Mouse (Mus musculus) hindbrain, embryonic 10.5 days (tissue): ENCODE results near the gene Ang5. TPM values are rescaled to one million over a fixed set of nuclear protein-coding genes. Genes with fewer than 3 reads are reported as not detected.
"Not testable (repeated sequence)": the region's sequence is repeated elsewhere in the genome, so short reads cannot be mapped to it uniquely, and the experiment has no call there.

ENCODE experiments used
- DNase-seq: peaks from one replicate; pipeline ENCODE4 v3.0.0-alpha.2; 2017; ENCODE audit warnings: low spot score
- H3K27ac ChIP-seq: fragments of 300-500 bp; sonication (generic); 2 replicates; pipeline ENCODE4 v1.5.1; 2016; ENCODE audit warnings: mild to moderate bottlenecking, moderate library complexity
- H3K27me3 ChIP-seq: fragments of 300-500 bp; sonication (generic); 2 replicates; pipeline ENCODE4 v1.6.1; 2016; ENCODE audit warnings: mild to moderate bottlenecking; ENCODE audit not compliant: poor library complexity, insufficient read depth, severe bottlenecking
- H3K36me3 ChIP-seq: fragments of 300-500 bp; sonication (generic); 2 replicates; pipeline ENCODE4 v1.6.1; 2016; ENCODE audit warnings: mild to moderate bottlenecking, moderate library complexity
- H3K4me1 ChIP-seq: fragments of 300-500 bp; sonication (generic); replicated peaks from 2 replicates; pipeline ENCODE4 v1.6.1; 2016; ENCODE audit warnings: mild to moderate bottlenecking
- H3K4me3 ChIP-seq: fragments of 300-500 bp; sonication (generic); 2 replicates; pipeline ENCODE4 v1.5.1; 2016; ENCODE audit warnings: mild to moderate bottlenecking, moderate library complexity
- H3K9me3 ChIP-seq: fragments of 300-500 bp; sonication (generic); 2 replicates; pipeline ENCODE4 v1.6.1; 2016; ENCODE audit warnings: mild to moderate bottlenecking, moderate library complexity
- WGBS: fragments of 180-500 bp; shearing (Covaris S2); methylation state at CpG from one replicate; pipeline ENCODE4 v1.1.7; 2016; 5-methylcytosine and 5-hydroxymethylcytosine counted together
- polyA plus RNA-seq: library from polyadenylated mRNA; unstranded; fragments of >200 nt; fragmentation: Nextera tagmentation; extraction: Ambion mirVana; gene quantifications from 2 replicates; pipeline ENCODE4 v1.2.1, GENCODE M21; 2016

The Ang5 gene
- polyA plus RNA-seq, 1 experiment from 2014 or later = not detected

- 82% methylated on average over 2 of the region's 2 CpGs for WGBS
- not testable (repeated sequence) for H3K27me3 ChIP-seq, H3K4me1 ChIP-seq, H3K4me3 ChIP-seq, H3K36me3 ChIP-seq, H3K27ac ChIP-seq, H3K9me3 ChIP-seq, DNase-seq
Observed at GRCm38 (mm10) chr14:43998455-43999000, 41.7 kb downstream of the Ang5 start.

- Histone ChIP-seq H3K27me3 (no peaks in the 10 kb centered on the region), H3K36me3 (no peaks in the 10 kb centered on the region), H3K4me3 (no peak overlapping the region), H3K9me3 (no peaks in the 10 kb centered on the region), H3K4me1 (no peaks in the 10 kb centered on the region), H3K27ac (no peak overlapping the region)
- 89% methylated on average over 3 of the region's 3 CpGs for WGBS
- no peak for DNase-seq
Observed at GRCm38 (mm10) chr14:44001600-44001999, 44.7 kb downstream of the Ang5 start.

GRCm38 (mm10) chr14:44002169-44002568 lies 45.3 kb downstream of the Ang5 start, which contains the start of gene Ang6:
Ang6 (minus strand) TSS chr14:44002269.
- Histone ChIP-seq H3K4me1 (no peaks in the 10 kb centered on the region), H3K36me3 (no peaks in the 10 kb centered on the region), H3K27ac (no peak within 1 kb of the TSS), H3K9me3 (no peaks in the 10 kb centered on the region), H3K4me3 (no peak within 1 kb of the TSS), H3K27me3 (no peaks in the 10 kb centered on the region)
- DNase-seq = no peak
- 78% methylated on average over 1 of the region's 1 CpGs for WGBS

GRCm38 (mm10) chr14:44008021-44008420 lies 51.2 kb downstream of the Ang5 start:
- H3K27ac ChIP-seq, H3K4me1 ChIP-seq, H3K4me3 ChIP-seq, H3K27me3 ChIP-seq, H3K9me3 ChIP-seq, H3K36me3 ChIP-seq, DNase-seq: not testable (repeated sequence)
- no CpG with 5 or more reads among the region's 1 CpGs for WGBS

- DNase-seq, H3K4me1 ChIP-seq, H3K36me3 ChIP-seq, H3K4me3 ChIP-seq, H3K27ac ChIP-seq, H3K27me3 ChIP-seq, H3K9me3 ChIP-seq: not testable (repeated sequence)
- WGBS = 60% methylated on average over 2 of the region's 2 CpGs
Observed at GRCm38 (mm10) chr14:44009686-44010085, 52.8 kb downstream of the Ang5 start.

Other genes starting within 250 kb of the Ang5 start
- gene Gm16506, start 229.6 kb upstream of the Ang5 start, polyA plus RNA-seq = not detected in 2 replicates
- not detected in 2 replicates for gene Gm6526, start 209.2 kb upstream of the Ang5 start, polyA plus RNA-seq
- not detected in 2 replicates for gene Gm8180, start 172.3 kb upstream of the Ang5 start, polyA plus RNA-seq
- not detected in 2 replicates for gene Ear1, start 81.6 kb upstream of the Ang5 start, polyA plus RNA-seq
- not detected in 2 replicates for gene Ear10, start 33.5 kb upstream of the Ang5 start, polyA plus RNA-seq
- gene Gm8113, start 31.7 kb upstream of the Ang5 start, polyA plus RNA-seq = 2.8 and 5.9 TPM in 2 replicates
- not detected in 2 replicates for gene Ang6, start 45.2 kb downstream of the Ang5 start, polyA plus RNA-seq
- gene Ear2, start 145.6 kb downstream of the Ang5 start, polyA plus RNA-seq = not detected in 2 replicates
- gene Gm3327, start 166.8 kb downstream of the Ang5 start, polyA plus RNA-seq = not detected in 2 replicates
- not detected in 2 replicates for gene Gm8212, start 240.6 kb downstream of the Ang5 start, polyA plus RNA-seq